Mouse (Mus musculus) left cerebral cortex, postnatal 10 days (tissue): ENCODE data around the gene Ros1. TPM values are rescaled to one million over a fixed set of nuclear protein-coding genes. Genes with fewer than 3 reads are reported as not detected.
A peak's percentile ranks its signal among the peaks of the same experiment; 100 is the strongest.

Source experiments
- DNase-seq, 2 experiments: peaks; one replicate each; pipeline ENCODE4 v3.0.0; 2021 to 2022; ENCODE audit warnings: low spot score in 2 of 2, mixed read lengths in 1 of 2; ENCODE audit errors: extremely low spot score in 1 of 2
- intact Hi-C: fragments of 180-260 bp; cut with DNase I; formaldehyde crosslinking; loops from one replicate; pipeline ENCODE4 v1.15.1; 2025
- total RNA-seq, 2 experiments: library from RNA; stranded (reverse); gene quantifications; 2 replicates each; pipeline ENCODE4 v1.2.3; 2021

Ros1 gene
- total RNA-seq, result not detected

DNA sequence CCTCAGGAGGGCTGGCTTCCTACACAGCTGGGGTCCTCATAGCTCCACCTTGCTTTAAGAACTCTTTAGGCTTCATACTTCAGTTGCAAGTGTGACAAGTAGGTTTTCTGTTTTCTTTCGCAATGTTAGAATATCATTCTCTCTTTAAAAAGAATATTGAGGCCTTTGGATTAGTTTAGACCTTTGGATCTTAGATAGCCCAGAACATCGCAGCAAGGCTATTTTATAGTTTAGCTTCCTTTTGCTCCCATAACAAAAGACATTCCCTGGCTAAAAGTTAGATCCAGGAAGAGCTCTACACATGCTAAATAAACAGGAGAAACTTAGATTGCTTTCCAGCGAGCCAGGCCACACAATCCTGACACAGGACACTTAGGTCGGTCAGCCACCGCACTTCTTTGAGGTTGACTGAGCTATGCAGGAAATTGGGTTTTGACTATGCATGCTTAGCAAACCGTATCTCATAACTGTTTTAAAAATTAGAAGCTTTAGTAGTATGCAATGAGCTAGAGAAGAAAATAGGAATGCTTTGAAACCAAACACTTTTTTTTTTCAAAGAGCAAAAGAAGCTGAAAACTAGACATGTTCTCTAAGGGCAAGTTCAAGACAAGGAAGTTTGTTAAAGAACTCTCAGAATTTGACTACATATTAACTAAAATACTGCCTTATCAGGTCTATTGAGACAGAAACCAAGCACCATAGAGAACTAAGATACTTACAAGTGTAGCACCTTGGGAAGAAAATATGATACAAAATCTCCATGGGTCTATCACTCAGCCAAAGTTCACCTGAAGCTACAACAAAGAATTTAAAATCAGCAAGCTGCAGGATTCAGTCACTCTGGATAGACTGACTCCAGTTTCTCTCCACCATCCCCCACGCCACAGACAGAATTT is at the start of gene Ros1:
Gene Ros1, minus strand, starts transcription at position 288 of the 896 bp plus-strand sequence.
- intact Hi-C loops, result no loop called here

DNA sequence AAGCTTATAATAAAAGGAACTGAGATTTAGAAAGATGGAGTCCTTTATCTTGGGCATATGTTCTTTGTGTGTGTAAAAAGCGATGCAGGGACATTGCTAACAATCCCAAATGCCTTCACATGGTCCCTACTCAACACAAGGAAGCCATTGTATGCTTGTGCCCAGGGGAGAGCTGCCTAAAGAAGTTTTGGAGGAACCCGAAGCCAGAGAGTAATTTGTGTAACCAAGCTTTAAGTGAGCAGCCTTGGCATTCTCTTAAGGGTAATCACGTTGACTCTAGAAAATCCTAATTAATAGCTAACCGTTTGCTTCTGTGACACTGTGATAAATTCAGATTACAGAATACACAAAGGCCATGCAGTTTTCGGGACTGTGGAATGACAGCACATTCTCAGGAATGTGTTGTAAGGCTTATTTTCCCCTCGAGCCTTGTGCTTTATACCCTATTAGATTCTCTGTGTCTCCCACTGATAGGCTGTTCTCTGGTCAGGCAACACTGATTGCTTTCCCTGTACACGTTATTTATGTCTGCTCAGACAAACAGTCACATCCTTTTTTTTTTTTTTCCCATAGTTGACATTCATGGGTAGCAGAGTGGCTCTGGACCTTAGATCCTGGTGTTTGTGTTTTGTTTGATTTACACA is 47.8 kb upstream of the Ros1 start:
- DNase-seq, result no peak

More for the DNA sequence above, at the start of gene Ros1:
- DNase-seq, result no peak

GRCm38 (mm10) chr10:52242015-52242414 is 47.0 kb upstream of the Ros1 start:
- DNase-seq, result no peak
- intact Hi-C loops, result no loop called here

More for the DNA sequence above, 47.8 kb upstream of the Ros1 start:
- intact Hi-C loops, result no loop called here

DNA sequence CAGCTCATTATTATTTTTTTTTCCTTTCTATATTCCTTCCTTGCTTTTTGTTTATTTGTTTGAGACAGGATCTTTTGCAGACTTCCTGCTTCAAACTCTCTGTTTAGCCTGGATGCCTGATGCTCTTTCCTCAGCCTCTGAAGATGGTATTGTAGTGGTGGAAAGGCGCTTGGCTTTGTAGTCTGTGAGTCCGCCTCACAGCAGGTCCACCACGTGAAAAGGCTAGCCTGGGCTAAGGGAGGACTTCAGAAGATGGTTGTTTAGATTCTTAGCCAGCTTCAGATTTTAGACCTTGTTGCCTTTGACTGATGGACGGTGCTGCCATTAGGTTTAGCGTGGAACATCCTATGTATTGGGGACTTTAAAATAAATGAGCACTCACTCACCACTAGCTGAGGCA is 40.4 kb upstream of the Ros1 start:
- intact Hi-C loops, result no loop called here
- DNase-seq, result peak in 1 of 2 experiments; percentile 20

DNA sequence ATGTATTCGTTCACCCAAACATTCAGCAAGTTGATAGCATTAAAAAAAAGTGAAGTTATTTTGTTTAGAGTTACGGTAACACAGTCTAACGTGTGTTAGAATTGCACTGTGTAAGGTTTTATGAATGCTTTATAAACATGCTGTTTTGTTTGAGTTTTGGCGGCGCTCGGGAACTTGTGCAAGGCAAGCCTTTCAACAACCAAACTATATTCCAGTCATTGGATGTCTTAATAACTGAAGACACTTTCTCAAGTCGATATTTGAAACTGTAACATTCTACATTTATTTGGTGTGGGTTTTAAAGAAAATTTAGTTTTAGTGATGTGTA is 39.6 kb upstream of the Ros1 start:
- DNase-seq, result no peak
- intact Hi-C loops, result loop anchor here (5.0 kb wide), 1 partner anchor 93 kb away; no protein-coding TSS in a partner anchor

GRCm38 (mm10) chr10:52233969-52234653 is 39.1 kb upstream of the Ros1 start:
- DNase-seq, result peak; percentile 10 to 45
- intact Hi-C loops, result loop anchor here (2.0 to 5.0 kb wide), 2 partner anchors 93 to 149 kb away; partner anchors contain the start of gene Gopc

- intact Hi-C loops, result loop anchor here (2.0 to 5.0 kb wide), 2 partner anchors 94 to 149 kb away; partner anchors contain the start of gene Gopc
- DNase-seq, result peak; percentile 13 to 77
Observed at GRCm38 (mm10) chr10:52233301-52233968, 38.4 kb upstream of the Ros1 start, which contains the start of gene Dcbld1. TSS of gene Dcbld1 (plus strand) at chr10:52233619.

- DNase-seq, result peak; percentile 10 to 33
- intact Hi-C loops, result loop anchor here (2.0 to 5.0 kb wide), 2 partner anchors 95 to 150 kb away; partner anchors contain the start of gene Gopc
Observed at GRCm38 (mm10) chr10:52232196-52233176, 37.4 kb upstream of the Ros1 start.

DNA sequence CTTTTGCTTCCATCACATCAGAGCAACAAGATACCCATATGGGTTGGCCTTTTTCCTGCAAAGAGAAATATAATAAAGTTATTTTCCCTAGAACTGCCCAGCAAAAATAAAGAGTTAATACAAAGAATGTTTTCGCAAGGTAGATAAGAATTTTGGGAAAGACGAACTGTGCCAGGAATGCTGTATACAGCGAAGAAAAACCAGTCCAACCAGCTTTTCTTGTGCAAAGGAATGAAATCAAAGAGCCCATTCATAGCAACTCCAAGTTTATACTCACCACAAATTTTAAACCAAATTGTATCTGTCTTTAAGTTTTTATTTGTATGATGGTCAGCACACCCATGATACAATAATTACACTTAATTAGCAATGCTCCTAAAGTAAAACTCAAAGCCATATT is 24.6 kb upstream of the Ros1 start:
- intact Hi-C loops, result loop anchor here (5.0 to 10.0 kb wide), 3 partner anchors 113 to 425 kb away; partner anchors contain the start of gene Gopc
- no peak for DNase-seq

- intact Hi-C loops, result loop anchor here (5.0 to 10.0 kb wide), 3 partner anchors 115 to 423 kb away; partner anchors contain the start of gene Gopc
- peak; percentile 24 to 32 for DNase-seq
Observed at GRCm38 (mm10) chr10:52217564-52217934, 22.5 kb upstream of the Ros1 start.

GRCm38 (mm10) chr10:52216797-52217563 is 21.9 kb upstream of the Ros1 start:
- intact Hi-C loops, result loop anchor here (5.0 to 10.0 kb wide), 3 partner anchors 115 to 422 kb away; partner anchors contain the start of gene Gopc
- peak; percentile 44 to 66 for DNase-seq

- DNase-seq, result no peak
- intact Hi-C loops, result loop anchor here (5.0 to 10.0 kb wide), 3 partner anchors 117 to 421 kb away; partner anchors contain the start of gene Gopc
Observed at GRCm38 (mm10) chr10:52215267-52215818, 20.3 kb upstream of the Ros1 start.

- intact Hi-C loops, result no loop called here
- no peak for DNase-seq
Observed at GRCm38 (mm10) chr10:52204006-52204405, 9.0 kb upstream of the Ros1 start.

DNA sequence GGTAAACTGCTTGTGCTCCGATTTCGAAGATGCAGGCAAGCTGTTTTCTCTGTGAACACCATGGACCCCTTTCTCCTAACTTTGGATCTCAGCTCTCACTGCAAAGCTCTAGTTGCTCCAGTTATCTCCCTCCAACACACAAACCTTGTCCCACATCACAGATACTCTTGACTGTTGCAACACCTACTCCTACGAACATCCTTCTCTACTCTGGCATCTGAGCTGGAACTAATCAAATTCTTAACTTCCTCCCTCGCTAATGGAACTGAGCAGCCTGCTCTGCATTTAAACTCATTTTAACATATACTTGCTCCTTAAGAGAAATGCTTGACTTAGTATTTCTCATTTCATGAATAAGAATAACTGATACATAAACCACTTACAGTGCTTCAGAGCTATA is 9.1 kb downstream of the Ros1 start:
- intact Hi-C loops, result no loop called here
- DNase-seq, result no peak

DNA sequence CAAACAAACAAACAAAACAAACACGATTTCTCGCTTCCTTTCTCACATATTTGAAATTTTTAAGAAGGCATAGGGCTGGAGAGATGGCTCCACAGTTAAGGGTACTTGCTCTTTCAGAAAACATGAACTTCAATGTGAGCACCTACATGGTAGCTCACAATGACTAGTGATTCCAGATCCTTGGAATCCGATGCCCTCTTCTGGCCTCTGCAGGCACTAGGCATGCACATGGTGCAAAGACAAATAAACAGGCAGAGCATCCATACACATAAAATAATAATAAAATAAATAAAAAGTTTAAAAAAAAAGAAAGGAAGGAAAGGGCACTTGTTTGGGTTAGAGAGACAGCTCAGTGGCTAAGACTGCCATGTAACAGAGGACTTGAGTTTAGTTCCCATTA is 12.2 kb downstream of the Ros1 start:
- DNase-seq, result no peak
- intact Hi-C loops, result no loop called here

DNA sequence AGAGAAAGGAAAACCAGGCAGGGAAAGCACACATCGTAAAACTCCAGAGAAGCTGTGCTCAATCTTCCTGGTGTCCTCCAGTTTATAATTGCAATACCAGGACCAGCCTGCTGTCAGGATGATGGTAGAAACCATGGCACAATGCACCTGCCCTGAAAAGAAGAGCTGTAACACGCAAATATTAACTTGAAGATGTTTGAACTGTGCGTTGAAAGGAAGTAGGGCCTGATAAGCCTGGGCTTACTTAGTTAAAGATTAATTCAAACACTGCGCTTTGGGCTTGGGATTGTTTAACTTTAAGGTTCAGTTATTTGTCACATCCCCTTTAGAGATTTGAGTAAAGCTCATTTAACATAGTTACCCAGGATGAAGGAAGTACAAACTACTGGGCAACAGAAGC is 20.7 kb downstream of the Ros1 start:
- intact Hi-C loops, result no loop called here
- no peak for DNase-seq
